Mouse (Mus musculus): ENCODE results near the gene Pitpna. TPM values are rescaled to one million over a fixed set of nuclear protein-coding genes. Genes with fewer than 3 reads are reported as not detected.

Pitpna gene
- polyA plus RNA-seq, 1 experiment from 2014 or later: 161 TPM

DNA sequence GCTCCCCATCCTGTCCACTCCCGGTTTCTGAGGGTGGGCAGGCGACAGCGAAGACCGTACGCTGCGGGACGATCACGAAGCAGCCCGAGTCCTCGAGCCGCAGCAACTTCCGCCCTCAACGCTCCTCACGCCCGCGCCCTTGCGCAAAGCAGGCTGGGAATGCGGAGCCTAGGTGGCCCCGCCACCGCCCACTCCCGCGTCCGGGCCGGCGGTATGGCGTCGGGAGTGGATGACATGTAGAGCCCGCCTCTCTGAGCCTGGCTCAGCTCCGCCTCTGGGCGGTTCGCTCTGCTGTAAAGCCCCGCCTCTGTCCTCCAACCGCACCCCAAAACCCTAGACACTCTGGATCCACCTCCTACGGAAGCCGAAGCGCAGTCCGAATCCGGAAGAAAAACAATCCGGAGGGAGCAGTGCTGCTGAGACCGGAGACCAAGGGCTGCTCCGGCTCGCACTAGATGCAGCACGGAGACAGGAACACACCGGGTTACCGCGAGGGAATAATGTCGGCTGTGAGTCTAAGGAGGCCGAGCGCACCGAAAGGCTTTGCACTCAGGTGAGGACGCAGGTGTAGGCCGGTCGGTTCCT is 42.8 kb downstream of the Pitpna start, which contains the start of gene Inpp5k:
TSS of gene Inpp5k (plus strand) at position 344 of the 585 bp plus-strand sequence.
- no peak for TF ChIP-seq CTCF (IDR thresholded peaks at IDR 0.05; ENCODE audit: low read depth)
- Histone ChIP-seq H3K4me2 (replicated peaks; ENCODE audit: low read depth) (peak within 1 kb of the TSS; percentile 79), H3K9me3 (ENCODE audit: control insufficient read depth) (no peaks in the 10 kb centered on the region), H3K27me3 (replicated peaks; ENCODE audit: control insufficient read depth, insufficient read depth, low read length) (no peaks in the 10 kb centered on the region), H3K27ac (ENCODE audit: low read depth, low read length) (peak within 1 kb of the TSS; percentile 76), H3K4me3 (ENCODE audit: low read depth, low read length) (peak within 1 kb of the TSS; percentile 84), H3K36me3 (ENCODE audit: control insufficient read depth, insufficient read depth) (peaks cover 29% of the 10 kb centered on the region), H3K4me1 (replicated peaks; ENCODE audit: control insufficient read depth, insufficient read depth, low read length) (no peaks in the 10 kb centered on the region), H3K9ac (ENCODE audit: low read depth, low read length) (peak within 1 kb of the TSS; percentile 75)
- ATAC-seq: peak; percentile 98
- WGBS: under 1% methylated on average over 53 of the region's 53 CpGs

DNA sequence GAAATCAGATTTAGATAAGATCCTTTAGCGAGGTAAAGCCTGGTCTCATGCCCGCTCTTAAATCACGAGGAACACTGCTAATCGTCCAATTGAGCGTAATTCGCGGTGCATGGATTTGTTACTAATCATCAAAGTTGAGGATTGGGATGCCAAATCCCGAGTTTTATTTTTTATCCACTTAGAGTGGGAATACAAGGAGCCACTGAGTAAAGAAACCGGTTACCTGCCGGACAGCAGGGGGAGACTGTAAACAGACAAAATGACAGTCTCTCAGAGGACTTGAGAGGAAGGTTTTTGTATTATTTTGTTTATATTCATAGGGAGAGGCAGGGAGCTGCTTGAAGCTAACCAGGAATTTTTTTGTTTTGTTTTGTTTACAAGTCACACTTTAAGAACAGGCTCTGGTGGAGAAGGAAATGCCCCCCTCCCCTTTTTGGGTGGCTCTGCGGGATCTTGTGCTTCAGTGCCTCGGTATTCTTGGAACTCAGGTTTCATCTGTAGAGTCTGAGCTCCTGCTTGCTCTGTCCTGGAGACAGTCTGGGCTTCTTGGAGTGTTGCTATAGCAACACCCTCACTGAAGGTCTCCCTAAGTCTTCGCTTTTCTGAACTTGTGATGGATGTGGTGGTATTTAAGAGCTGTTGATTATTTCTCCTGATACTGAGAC is 43.8 kb downstream of the Pitpna start:
- ATAC-seq: no peak
- TF ChIP-seq CTCF (IDR thresholded peaks at IDR 0.05; ENCODE audit: low read depth): peak; percentile 71
- Histone ChIP-seq H3K9ac (ENCODE audit: low read depth, low read length) (peak overlapping the region; percentile 75), H3K27me3 (replicated peaks; ENCODE audit: control insufficient read depth, insufficient read depth, low read length) (no peaks in the 10 kb centered on the region), H3K4me3 (ENCODE audit: low read depth, low read length) (peak overlapping the region; percentile 84), H3K9me3 (ENCODE audit: control insufficient read depth) (no peaks in the 10 kb centered on the region), H3K27ac (ENCODE audit: low read depth, low read length) (peak overlapping the region; percentile 4; the same call in 1 of the 2 replicates), H3K4me1 (replicated peaks; ENCODE audit: control insufficient read depth, insufficient read depth, low read length) (no peaks in the 10 kb centered on the region), H3K36me3 (ENCODE audit: control insufficient read depth, insufficient read depth) (peaks cover 29% of the 10 kb centered on the region), H3K4me2 (replicated peaks; ENCODE audit: low read depth) (peak overlapping the region; percentile 79)
- 6% methylated on average over 13 of the region's 13 CpGs for WGBS

DNA sequence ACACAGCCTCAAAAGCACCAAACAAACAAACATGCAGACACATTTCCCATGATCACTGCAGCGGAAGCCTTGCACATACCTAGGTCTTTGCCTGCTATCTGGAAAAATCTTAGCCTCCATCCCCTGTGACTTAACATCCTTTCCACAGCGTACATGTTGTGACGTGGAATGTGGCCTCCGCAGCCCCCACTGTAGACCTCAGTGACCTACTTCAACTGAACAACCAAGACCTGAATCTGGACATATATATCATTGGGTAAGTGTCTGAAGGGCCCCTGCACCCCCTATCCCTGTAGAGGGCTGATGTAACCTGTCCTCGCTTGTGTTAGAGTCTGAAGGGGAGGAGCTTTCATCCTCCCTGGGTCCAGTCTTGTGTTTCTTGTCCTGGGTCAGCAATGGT is 45.0 kb downstream of the Pitpna start:
- H3K27me3 ChIP-seq (replicated peaks; ENCODE audit: control insufficient read depth, insufficient read depth, low read length): no peaks in the 10 kb centered on the region
- H3K9ac ChIP-seq (ENCODE audit: low read depth, low read length): no peak overlapping the region
- 95% methylated on average over 5 of the region's 5 CpGs for WGBS
- H3K9me3 ChIP-seq (ENCODE audit: control insufficient read depth): no peaks in the 10 kb centered on the region
- H3K36me3 ChIP-seq (ENCODE audit: control insufficient read depth, insufficient read depth): peaks cover 28% of the 10 kb centered on the region; the same call in 1 of the 2 replicates
- ATAC-seq: no peak
- TF ChIP-seq CTCF (IDR thresholded peaks at IDR 0.05; ENCODE audit: low read depth): no peak
- no peak overlapping the region for H3K4me2 ChIP-seq (replicated peaks; ENCODE audit: low read depth)
- no peak overlapping the region for H3K4me3 ChIP-seq (ENCODE audit: low read depth, low read length)
- H3K27ac ChIP-seq (ENCODE audit: low read depth, low read length): no peak overlapping the region
- H3K4me1 ChIP-seq (replicated peaks; ENCODE audit: control insufficient read depth, insufficient read depth, low read length): no peaks in the 10 kb centered on the region

DNA sequence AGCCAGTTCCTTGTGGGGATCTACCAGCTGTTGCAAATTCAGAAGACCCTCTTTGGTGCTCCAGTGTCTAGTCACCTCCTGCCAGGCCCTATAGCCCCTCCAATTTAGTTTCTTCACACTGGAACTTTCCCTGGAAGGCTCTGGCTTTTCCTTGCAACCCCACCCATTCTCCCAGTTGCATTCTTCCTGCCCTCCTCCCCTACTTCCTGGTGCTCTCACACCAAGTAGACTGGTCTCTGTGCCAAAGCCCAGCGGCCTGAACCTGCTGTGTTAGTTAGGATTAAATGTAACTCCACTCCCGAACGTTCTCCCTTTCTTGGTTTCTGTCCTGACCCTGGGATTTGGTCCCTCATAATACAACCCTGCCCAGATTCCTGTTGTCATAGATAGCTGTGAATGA is 46.9 kb downstream of the Pitpna start:
- Histone ChIP-seq H3K4me2 (replicated peaks; ENCODE audit: low read depth) (no peak overlapping the region), H3K9ac (ENCODE audit: low read depth, low read length) (no peak overlapping the region), H3K36me3 (ENCODE audit: control insufficient read depth, insufficient read depth) (peaks cover 28% of the 10 kb centered on the region; the same call in 1 of the 2 replicates), H3K9me3 (ENCODE audit: control insufficient read depth) (no peaks in the 10 kb centered on the region), H3K27me3 (replicated peaks; ENCODE audit: control insufficient read depth, insufficient read depth, low read length) (no peaks in the 10 kb centered on the region), H3K4me3 (ENCODE audit: low read depth, low read length) (no peak overlapping the region), H3K4me1 (replicated peaks; ENCODE audit: control insufficient read depth, insufficient read depth, low read length) (no peaks in the 10 kb centered on the region), H3K27ac (ENCODE audit: low read depth, low read length) (no peak overlapping the region)
- WGBS: 78% methylated on average over 3 of the region's 3 CpGs
- ATAC-seq: no peak
- no peak for TF ChIP-seq CTCF (IDR thresholded peaks at IDR 0.05; ENCODE audit: low read depth)

DNA sequence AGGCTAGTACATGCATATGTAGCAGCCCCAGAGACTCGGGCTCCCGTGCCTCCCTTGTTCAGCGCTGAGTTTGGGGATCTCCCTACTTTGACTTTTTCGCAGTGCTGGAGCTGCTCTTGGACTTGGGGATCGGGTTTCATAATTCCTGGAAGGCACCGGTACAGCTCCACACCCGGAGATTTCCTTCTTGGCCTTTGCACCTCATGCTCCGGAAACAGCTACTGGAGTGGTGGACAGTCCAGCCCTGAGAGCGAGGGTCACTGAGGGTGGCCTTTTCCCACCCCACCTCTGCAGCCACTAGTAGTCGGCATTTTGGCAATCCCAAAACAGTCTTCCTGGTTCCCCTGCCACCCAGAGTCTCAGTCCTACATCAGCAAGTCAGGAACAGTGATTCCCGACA is 47.4 kb downstream of the Pitpna start:
- 52% methylated on average over 11 of the region's 11 CpGs for WGBS
- H3K4me1 ChIP-seq (replicated peaks; ENCODE audit: control insufficient read depth, insufficient read depth, low read length): no peaks in the 10 kb centered on the region
- no peak for ATAC-seq
- no peak overlapping the region for H3K9ac ChIP-seq (ENCODE audit: low read depth, low read length)
- H3K27me3 ChIP-seq (replicated peaks; ENCODE audit: control insufficient read depth, insufficient read depth, low read length): no peaks in the 10 kb centered on the region
- H3K27ac ChIP-seq (ENCODE audit: low read depth, low read length): no peak overlapping the region
- H3K36me3 ChIP-seq (ENCODE audit: control insufficient read depth, insufficient read depth): peaks cover 32% of the 10 kb centered on the region; the same call in 1 of the 2 replicates
- H3K9me3 ChIP-seq (ENCODE audit: control insufficient read depth): no peaks in the 10 kb centered on the region
- H3K4me2 ChIP-seq (replicated peaks; ENCODE audit: low read depth): no peak overlapping the region
- no peak overlapping the region for H3K4me3 ChIP-seq (ENCODE audit: low read depth, low read length)
- TF ChIP-seq CTCF (IDR thresholded peaks at IDR 0.05; ENCODE audit: low read depth): no peak

DNA sequence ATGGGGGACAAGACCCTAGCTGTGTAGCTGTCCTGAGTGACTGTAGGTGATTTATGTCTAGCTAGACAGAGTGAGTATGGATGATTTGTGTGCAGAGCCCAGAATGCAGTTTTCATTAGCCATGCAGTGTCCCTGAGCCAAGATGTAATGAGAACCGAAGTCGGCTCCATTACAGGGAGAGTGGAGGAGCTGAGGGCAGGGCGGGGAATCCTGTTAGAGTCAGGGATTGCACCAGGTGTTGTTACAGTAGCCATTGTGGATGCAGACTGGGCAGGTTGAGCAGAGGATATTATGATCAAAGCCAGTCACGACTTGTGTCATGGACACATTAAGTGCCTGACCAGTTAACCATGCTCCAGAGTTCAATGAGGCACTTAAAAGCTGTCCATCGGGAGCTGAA is 55.4 kb downstream of the Pitpna start:
- ATAC-seq: no peak
- H3K4me1 ChIP-seq (replicated peaks; ENCODE audit: control insufficient read depth, insufficient read depth, low read length): no peaks in the 10 kb centered on the region
- no peak for TF ChIP-seq CTCF (IDR thresholded peaks at IDR 0.05; ENCODE audit: low read depth)
- H3K36me3 ChIP-seq (ENCODE audit: control insufficient read depth, insufficient read depth): peaks cover 34% of the 10 kb centered on the region; the same call in 1 of the 2 replicates
- 85% methylated on average over 5 of the region's 5 CpGs for WGBS
- H3K9me3 ChIP-seq (ENCODE audit: control insufficient read depth): no peaks in the 10 kb centered on the region
- no peak overlapping the region for H3K9ac ChIP-seq (ENCODE audit: low read depth, low read length)
- H3K27ac ChIP-seq (ENCODE audit: low read depth, low read length): no peak overlapping the region
- H3K4me3 ChIP-seq (ENCODE audit: low read depth, low read length): no peak overlapping the region
- no peaks in the 10 kb centered on the region for H3K27me3 ChIP-seq (replicated peaks; ENCODE audit: control insufficient read depth, insufficient read depth, low read length)
- no peak overlapping the region for H3K4me2 ChIP-seq (replicated peaks; ENCODE audit: low read depth)

Measured in intestine, postnatal 0 days (tissue).